Mouse (Mus musculus): ENCODE results near the gene Acsl3. TPM values are rescaled to one million over a fixed set of nuclear protein-coding genes. Genes with fewer than 3 reads are reported as not detected.

Gene Acsl3
- 76.4 and 104 TPM in 2 replicates for total RNA-seq (2012; rRNA removed)

DNA sequence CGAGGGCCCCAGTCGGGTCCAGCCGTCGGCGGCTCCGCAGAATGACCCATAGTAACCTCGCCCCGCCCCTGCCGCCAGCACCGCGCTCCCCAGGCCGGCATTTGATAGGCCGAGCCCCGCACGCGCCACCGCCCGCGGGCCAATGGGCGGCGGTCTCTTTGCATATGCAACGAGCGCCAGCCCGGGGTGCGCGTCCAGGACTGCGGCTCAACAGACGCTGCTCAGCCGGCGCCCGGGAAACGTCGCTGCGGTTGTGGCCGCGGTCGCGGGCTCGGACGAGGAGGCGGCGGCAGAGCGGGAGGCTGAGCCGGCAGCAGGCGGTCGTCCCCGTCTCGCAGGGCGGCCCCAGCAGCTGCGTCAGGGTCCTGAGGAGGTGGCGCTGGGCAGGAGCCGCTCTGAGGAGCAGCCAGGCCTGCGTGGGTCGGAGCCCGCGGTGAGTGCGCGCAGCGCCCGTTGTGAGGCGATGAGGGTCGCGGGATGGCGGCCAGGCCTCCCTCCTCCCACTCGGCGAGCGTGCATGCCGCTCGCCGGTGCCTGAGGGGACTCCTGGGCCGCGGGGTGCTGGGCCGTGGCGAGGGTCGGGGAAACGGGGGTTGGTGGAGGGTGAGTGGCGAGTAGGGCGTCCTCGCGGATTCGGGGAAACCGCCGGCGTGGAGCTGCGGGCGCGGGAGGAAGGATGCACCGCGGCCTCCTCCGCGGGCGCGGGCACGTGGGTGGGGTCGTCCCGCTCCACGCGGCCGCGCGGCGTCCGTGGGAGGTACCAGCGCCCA lies at the start of gene Acsl3, which contains the start of gene Utp14b:
Gene Acsl3, plus strand, starts transcription at position 155 of the 770 bp plus-strand sequence.
Gene Utp14b, plus strand, starts transcription at position 368 of the 770 bp plus-strand sequence.
- H3K36me3 ChIP-seq (ENCODE audit: control insufficient read depth, insufficient read depth, low read length, poor library complexity, severe bottlenecking), result no peaks in the 10 kb centered on the region
- TF ChIP-seq MAFK (IDR thresholded peaks at IDR 0.05; ENCODE audit: insufficient read depth, low read depth, low read length) (no peak), HCFC1 (IDR thresholded peaks at IDR 0.05; ENCODE audit: borderline replicate concordance, insufficient read depth, low read length) (no peak), ZC3H11A (IDR thresholded peaks at IDR 0.05; ENCODE audit: borderline replicate concordance, low read depth, low read length) (no peak), ZNF384 (IDR thresholded peaks at IDR 0.05; ENCODE audit: low read depth, low read length) (no peak), CHD2 (IDR thresholded peaks at IDR 0.05; ENCODE audit: low read depth, low read length) (no peak)
- peak within 1 kb of the TSS; percentile 86 to 94 for H3K4me3 ChIP-seq (ENCODE audit: insufficient read depth in 1 of 2, low read depth in 1 of 2, low read length in 2 of 2, poor library complexity in 1 of 2, severe bottlenecking in 1 of 2)
- peak; percentile 92 for DNase-seq (ENCODE audit: low read depth, low spot score)
- in situ Hi-C loops (cut with MboI; ENCODE audit: low sequenced_read_pairs in 2 of 2, unreplicated experiment in 2 of 2), result no loop called here
- H3K4me1 ChIP-seq (ENCODE audit: control insufficient read depth in 2 of 2, insufficient read depth in 2 of 2, low read length in 2 of 2, poor library complexity in 1 of 2), result peaks cover 0 to 9% of the 10 kb centered on the region in 2 experiments; a peak in 2 of 4 replicates
- no peaks in the 10 kb centered on the region for H3K9me3 ChIP-seq (ENCODE audit: control insufficient read depth, insufficient read depth, low read depth, low read length)
- peak within 1 kb of the TSS; percentile 72 for H3K27ac ChIP-seq (ENCODE audit: insufficient read depth, low read depth, low read length, poor library complexity, severe bottlenecking)
- H3K9ac ChIP-seq (ENCODE audit: insufficient read depth, low read depth, low read length, poor library complexity, severe bottlenecking), result peak within 1 kb of the TSS; percentile 93

DNA sequence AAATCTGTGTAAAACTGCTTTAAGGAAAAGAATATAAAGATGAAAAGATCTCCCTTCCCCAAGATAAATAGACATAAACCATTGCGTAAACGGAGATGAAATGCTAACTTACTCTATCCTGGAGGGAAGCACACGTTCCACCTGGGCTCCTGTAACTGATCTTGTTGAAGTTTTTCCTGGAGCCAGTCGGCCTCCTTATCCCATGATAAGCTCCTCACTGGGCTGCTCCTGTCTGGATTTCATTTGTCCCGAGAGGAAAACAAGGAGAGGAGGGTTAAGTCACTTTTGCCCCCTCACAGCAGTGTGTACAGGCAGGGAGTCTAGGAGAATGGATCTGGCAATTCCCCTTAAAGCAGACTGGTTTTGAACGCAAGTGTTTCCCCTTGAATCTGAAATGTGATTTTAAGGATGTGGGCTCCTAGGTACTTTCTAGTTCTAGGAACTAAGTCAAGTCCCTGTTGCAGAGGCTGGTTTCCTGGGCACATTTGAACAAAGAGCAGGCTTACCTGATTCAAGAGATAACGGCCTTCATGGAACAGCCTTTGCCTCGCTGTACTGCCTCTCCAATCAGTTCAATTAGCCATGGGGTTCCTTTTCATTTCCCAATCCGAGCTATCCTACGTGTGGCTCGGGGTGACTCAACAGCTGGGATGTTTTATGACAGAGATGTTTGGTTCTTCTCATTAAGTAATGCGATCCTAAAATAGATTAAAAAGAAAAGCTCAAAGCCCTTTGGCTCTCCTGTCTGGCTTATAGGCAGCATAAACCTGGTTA lies 48.3 kb upstream of the Acsl3 start:
- Histone ChIP-seq H3K9ac (ENCODE audit: insufficient read depth, low read depth, low read length, poor library complexity, severe bottlenecking) (no peak overlapping the region), H3K4me3 (ENCODE audit: insufficient read depth in 1 of 2, low read depth in 1 of 2, low read length in 2 of 2, poor library complexity in 1 of 2, severe bottlenecking in 1 of 2) (no peak overlapping the region), H3K9me3 (ENCODE audit: control insufficient read depth, insufficient read depth, low read depth, low read length) (no peaks in the 10 kb centered on the region), H3K36me3 (ENCODE audit: control insufficient read depth, insufficient read depth, low read length, poor library complexity, severe bottlenecking) (no peaks in the 10 kb centered on the region), H3K4me1 (ENCODE audit: control insufficient read depth in 2 of 2, insufficient read depth in 2 of 2, low read length in 2 of 2, poor library complexity in 1 of 2) (peaks cover 8 to 16% of the 10 kb centered on the region in 2 experiments; a peak in 3 of 4 replicates), H3K27ac (ENCODE audit: insufficient read depth, low read depth, low read length, poor library complexity, severe bottlenecking) (no peak overlapping the region)
- DNase-seq (ENCODE audit: low read depth, low spot score), result no peak
- in situ Hi-C loops (cut with MboI; ENCODE audit: low sequenced_read_pairs in 2 of 2, unreplicated experiment in 2 of 2), result no loop called here
- TF ChIP-seq MAFK (IDR thresholded peaks at IDR 0.05; ENCODE audit: insufficient read depth, low read depth, low read length) (no peak), ZNF384 (IDR thresholded peaks at IDR 0.05; ENCODE audit: low read depth, low read length) (no peak), CHD2 (IDR thresholded peaks at IDR 0.05; ENCODE audit: low read depth, low read length) (no peak), HCFC1 (IDR thresholded peaks at IDR 0.05; ENCODE audit: borderline replicate concordance, insufficient read depth, low read length) (no peak), ZC3H11A (IDR thresholded peaks at IDR 0.05; ENCODE audit: borderline replicate concordance, low read depth, low read length) (no peak)

GRCm38 (mm10) chr1:78611039-78611438 lies 46.6 kb upstream of the Acsl3 start:
- Histone ChIP-seq H3K9me3 (ENCODE audit: control insufficient read depth, insufficient read depth, low read depth, low read length) (no peaks in the 10 kb centered on the region), H3K27ac (ENCODE audit: insufficient read depth, low read depth, low read length, poor library complexity, severe bottlenecking) (no peak overlapping the region), H3K4me1 (ENCODE audit: control insufficient read depth in 2 of 2, insufficient read depth in 2 of 2, low read length in 2 of 2, poor library complexity in 1 of 2) (peaks cover 8 to 15% of the 10 kb centered on the region in 2 experiments; a peak in 3 of 4 replicates), H3K9ac (ENCODE audit: insufficient read depth, low read depth, low read length, poor library complexity, severe bottlenecking) (no peak overlapping the region), H3K36me3 (ENCODE audit: control insufficient read depth, insufficient read depth, low read length, poor library complexity, severe bottlenecking) (no peaks in the 10 kb centered on the region), H3K4me3 (ENCODE audit: insufficient read depth in 1 of 2, low read depth in 1 of 2, low read length in 2 of 2, poor library complexity in 1 of 2, severe bottlenecking in 1 of 2) (no peak overlapping the region)
- in situ Hi-C loops (cut with MboI; ENCODE audit: low sequenced_read_pairs in 2 of 2, unreplicated experiment in 2 of 2), result no loop called here
- no peak for DNase-seq (ENCODE audit: low read depth, low spot score)
- TF ChIP-seq CHD2 (IDR thresholded peaks at IDR 0.05; ENCODE audit: low read depth, low read length) (no peak), ZNF384 (IDR thresholded peaks at IDR 0.05; ENCODE audit: low read depth, low read length) (no peak), HCFC1 (IDR thresholded peaks at IDR 0.05; ENCODE audit: borderline replicate concordance, insufficient read depth, low read length) (no peak), ZC3H11A (IDR thresholded peaks at IDR 0.05; ENCODE audit: borderline replicate concordance, low read depth, low read length) (no peak), MAFK (IDR thresholded peaks at IDR 0.05; ENCODE audit: insufficient read depth, low read depth, low read length) (no peak)

- Histone ChIP-seq H3K36me3 (ENCODE audit: control insufficient read depth, insufficient read depth, low read length, poor library complexity, severe bottlenecking) (no peaks in the 10 kb centered on the region), H3K4me3 (ENCODE audit: insufficient read depth in 1 of 2, low read depth in 1 of 2, low read length in 2 of 2, poor library complexity in 1 of 2, severe bottlenecking in 1 of 2) (no peak overlapping the region), H3K9me3 (ENCODE audit: control insufficient read depth, insufficient read depth, low read depth, low read length) (no peaks in the 10 kb centered on the region), H3K4me1 (ENCODE audit: control insufficient read depth in 2 of 2, insufficient read depth in 2 of 2, low read length in 2 of 2, poor library complexity in 1 of 2) (peaks cover 8 to 15% of the 10 kb centered on the region in 2 experiments; a peak in 3 of 4 replicates), H3K27ac (ENCODE audit: insufficient read depth, low read depth, low read length, poor library complexity, severe bottlenecking) (no peak overlapping the region), H3K9ac (ENCODE audit: insufficient read depth, low read depth, low read length, poor library complexity, severe bottlenecking) (no peak overlapping the region)
- DNase-seq (ENCODE audit: low read depth, low spot score), result no peak
- TF ChIP-seq MAFK (IDR thresholded peaks at IDR 0.05; ENCODE audit: insufficient read depth, low read depth, low read length), result no peak
- TF ChIP-seq CHD2 (IDR thresholded peaks at IDR 0.05; ENCODE audit: low read depth, low read length), result no peak
- in situ Hi-C loops (cut with MboI; ENCODE audit: low sequenced_read_pairs in 2 of 2, unreplicated experiment in 2 of 2), result no loop called here
Observed at GRCm38 (mm10) chr1:78612959-78613358, 44.7 kb upstream of the Acsl3 start.
